Comparison of ENCODE assay signal across 8 mouse cellular contexts in genomic region chr3:52510088-52510765, GRCm38 (mm10).
A peak's percentile ranks its signal among the peaks of the same experiment; 100 is the strongest.
DNase-seq lines count a peak whose midpoint lies in the region; ATAC-seq and TF ChIP-seq lines count a peak whose summit lies in the region.
"Had no signal": no experiment of that assay in that cellular context is flagged by ENCODE, and none has a peak within 500 bp of the region (broad histone marks: within the 10 kb centered on the region; RNA-seq: fewer than 3 reads in every experiment).

No protein-coding gene starts in this region.

- H3K27me3 ChIP-seq in thymus, adult 2 months (ENCODE audit: control insufficient read depth, insufficient read depth, low read length), result no peaks in the 10 kb centered on the region
- H3K27me3 ChIP-seq in embryonic facial prominence, embryonic 11.5 days (ENCODE audit: control insufficient read depth, insufficient read depth, low read length), result no peaks in the 10 kb centered on the region
- no peaks in the 10 kb centered on the region for H3K27me3 ChIP-seq in hindbrain, embryonic 15.5 days
- H3K27me3 ChIP-seq in limb, embryonic 12.5 days, result no peaks in the 10 kb centered on the region
- H3K27me3 ChIP-seq: liver, embryonic 15.5 days had no signal

- 96% methylated on average over 12 of the region's 12 CpGs for whole genome bisulfite sequencing in thymus, adult 2 months
- 64% methylated on average over 12 of the region's 12 CpGs for WGBS in embryonic facial prominence, embryonic 11.5 days
- 62% methylated on average over 12 of the region's 12 CpGs for WGBS in hindbrain, embryonic 15.5 days
- WGBS in limb, embryonic 12.5 days, result 66% methylated on average over 12 of the region's 12 CpGs

- TF ChIP-seq POLR2A in thymus, adult 2 months (IDR thresholded peaks at IDR 0.05; ENCODE audit: control insufficient read depth, extremely low read depth, insufficient read depth, low read length, poor library complexity), result no peak

- no peak for TF ChIP-seq CTCF in thymus, adult 2 months (IDR thresholded peaks at IDR 0.05; ENCODE audit: borderline replicate concordance, control insufficient read depth, extremely low read depth, insufficient read depth, low read length, poor library complexity)

- no peak overlapping the region for H3K4me3 ChIP-seq in thymus, adult 2 months (ENCODE audit: control insufficient read depth, insufficient read depth, low read length)
- H3K4me3 ChIP-seq in embryonic facial prominence, embryonic 11.5 days (ENCODE audit: low read depth, low read length), result no peak overlapping the region
- 0 out of 2 replicates have a peak overlapping the region, but pooled peaks have one; percentile 9 for H3K4me3 ChIP-seq in hindbrain, embryonic 15.5 days
- H3K4me3 ChIP-seq in limb, embryonic 12.5 days (replicated peaks), result 0 out of 2 replicates have a peak overlapping the region, but pooled peaks have one; percentile 12
- H3K4me3 ChIP-seq: liver, embryonic 15.5 days had no signal

- H3K4me1 ChIP-seq in thymus, adult 2 months (replicated peaks; ENCODE audit: control insufficient read depth, insufficient read depth, low read length), result no peaks in the 10 kb centered on the region
- no peaks in the 10 kb centered on the region for H3K4me1 ChIP-seq in embryonic facial prominence, embryonic 11.5 days (ENCODE audit: control insufficient read depth, insufficient read depth, low read length)
- 0 out of 2 replicates have a peak, but pooled peaks cover 2% of the 10 kb centered on the region for H3K4me1 ChIP-seq in hindbrain, embryonic 15.5 days (replicated peaks)
- no peaks in the 10 kb centered on the region for H3K4me1 ChIP-seq in limb, embryonic 12.5 days (replicated peaks)

- H3K4me2 ChIP-seq in embryonic facial prominence, embryonic 11.5 days (ENCODE audit: low read depth, low read length), result peak overlapping the region; percentile 10; the same call in 1 of the 2 replicates
- H3K4me2 ChIP-seq in hindbrain, embryonic 15.5 days, result peak overlapping the region; percentile 46
- peak overlapping the region; percentile 40 for H3K4me2 ChIP-seq in limb, embryonic 12.5 days
- H3K4me2 ChIP-seq: liver, embryonic 15.5 days had no signal

- H3K27ac ChIP-seq in thymus, adult 2 months (ENCODE audit: control insufficient read depth, insufficient read depth, low read length), result no peak overlapping the region
- no peak overlapping the region for H3K27ac ChIP-seq in embryonic facial prominence, embryonic 11.5 days (replicated peaks; ENCODE audit: low read depth, low read length)
- no peak overlapping the region for H3K27ac ChIP-seq in hindbrain, embryonic 15.5 days (replicated peaks)
- H3K27ac ChIP-seq in limb, embryonic 12.5 days, result no peak overlapping the region
- H3K27ac ChIP-seq: liver, embryonic 15.5 days had no signal

- DNase-seq in thymus, postnatal 14 days, result peak; percentile 34
- DNase-seq in thymus, adult 2 months, result no peak
- DNase-seq in embryonic facial prominence, embryonic 11.5 days (ENCODE audit: low spot score), result peak; percentile 60
- DNase-seq in right cerebral cortex, postnatal 36 days (ENCODE audit: low spot score in 2 of 2), result peak; percentile 38 to 76

- no peak overlapping the region for H3K9ac ChIP-seq in embryonic facial prominence, embryonic 11.5 days (replicated peaks; ENCODE audit: low read length)
- H3K9ac ChIP-seq in hindbrain, embryonic 15.5 days, result no peak overlapping the region
- H3K9ac ChIP-seq in limb, embryonic 12.5 days (replicated peaks), result no peak overlapping the region
- H3K9ac ChIP-seq: liver, embryonic 15.5 days had no signal

- no peaks in the 10 kb centered on the region for H3K9me3 ChIP-seq in embryonic facial prominence, embryonic 11.5 days (replicated peaks; ENCODE audit: control insufficient read depth, low read length)
- no peaks in the 10 kb centered on the region for H3K9me3 ChIP-seq in hindbrain, embryonic 15.5 days
- peaks cover 4% of the 10 kb centered on the region; the same call in 1 of the 2 replicates for H3K9me3 ChIP-seq in limb, embryonic 12.5 days
- H3K9me3 ChIP-seq: liver, embryonic 15.5 days had no signal

- ATAC-seq in embryonic facial prominence, embryonic 11.5 days (replicated peaks; ENCODE audit: insufficient number of reproducible peaks, low FRiP score, low TSS enrichment, low read depth), result no peak
- ATAC-seq in hindbrain, embryonic 15.5 days (ENCODE audit: low FRiP score, low read depth), result peak; percentile 85
- no peak for ATAC-seq in limb, embryonic 12.5 days (ENCODE audit: insufficient number of reproducible peaks, insufficient read depth, low FRiP score, low TSS enrichment, low read depth)
- no peak for ATAC-seq in erythroid progenitor cell, adult 5-6 weeks (replicated peaks; ENCODE audit: low FRiP score, poor library complexity, severe bottlenecking)

- H3K36me3 ChIP-seq in thymus, adult 2 months (ENCODE audit: control insufficient read depth, insufficient read depth, low read length), result no peaks in the 10 kb centered on the region
- H3K36me3 ChIP-seq in embryonic facial prominence, embryonic 11.5 days (replicated peaks; ENCODE audit: control insufficient read depth, insufficient read depth, low read depth, low read length), result no peaks in the 10 kb centered on the region
- H3K36me3 ChIP-seq in hindbrain, embryonic 15.5 days, result no peaks in the 10 kb centered on the region
- no peaks in the 10 kb centered on the region for H3K36me3 ChIP-seq in limb, embryonic 12.5 days
- H3K36me3 ChIP-seq: liver, embryonic 15.5 days had no signal

Comparison
In these comparisons a context has a peak if more than half of its experiments do, and no peak if none do; other contexts are left out.
1. H3K4me3 ChIP-seq: peak in hindbrain, embryonic 15.5 days (single experiment) and limb, embryonic 12.5 days (single experiment); none in thymus, adult 2 months (single experiment) and embryonic facial prominence, embryonic 11.5 days (single experiment).
2. Peak in every context shown above with its lines, with median percentiles within 50 percentile points of each other: H3K4me2 ChIP-seq.